Mouse (Mus musculus) lung, embryonic 16.5 days (tissue): ENCODE data around the gene B3gnt3. TPM values are rescaled to one million over a fixed set of nuclear protein-coding genes. Genes with fewer than 3 reads are reported as not detected.
"Not testable (repeated sequence)": the region's sequence is repeated elsewhere in the genome, so short reads cannot be mapped to it uniquely, and the experiment has no call there.

Experiments used
- ATAC-seq: fragments of 200-750 bp; cut with Nextera tagmentation; 2 replicates; pipeline ENCODE4 v1.8.0; 2017; ENCODE audit warnings: low read depth, mild to moderate bottlenecking, moderate library complexity
- H3K27ac ChIP-seq: fragments of 300-500 bp; sonication (generic); 2 replicates; pipeline ENCODE4 v1.5.1; 2014; ENCODE audit warnings: mild to moderate bottlenecking, control low read depth, low read length
- H3K27me3 ChIP-seq: fragments of 300-500 bp; sonication (generic); 2 replicates; pipeline ENCODE4 v1.6.1; 2014; ENCODE audit warnings: low read depth, low read length, mixed read lengths; ENCODE audit not compliant: control insufficient read depth, insufficient read depth
- H3K36me3 ChIP-seq: fragments of 300-500 bp; sonication (generic); 2 replicates; pipeline ENCODE4 v1.6.1; 2014; ENCODE audit warnings: low read length; ENCODE audit not compliant: control insufficient read depth, insufficient read depth
- H3K4me1 ChIP-seq: fragments of 300-500 bp; sonication (generic); replicated peaks from 2 replicates; pipeline ENCODE4 v1.6.1; 2014; ENCODE audit warnings: low read length, mixed read lengths; ENCODE audit not compliant: control insufficient read depth, insufficient read depth
- H3K4me2 ChIP-seq: fragments of 300-500 bp; sonication (generic); 2 replicates; pipeline ENCODE4 v1.6.1; 2014; ENCODE audit warnings: low read depth, low read length, control low read depth
- H3K4me3 ChIP-seq: fragments of 300-500 bp; sonication (generic); 2 replicates; pipeline ENCODE4 v1.5.1; 2014; ENCODE audit warnings: mild to moderate bottlenecking, low read length, control low read depth
- H3K9ac ChIP-seq: fragments of 300-500 bp; sonication (generic); 2 replicates; pipeline ENCODE4 v1.6.1; 2014; ENCODE audit warnings: low read length, control low read depth
- H3K9me3 ChIP-seq: fragments of 300-500 bp; sonication (generic); 2 replicates; pipeline ENCODE4 v1.6.1; 2016; ENCODE audit warnings: low read length; ENCODE audit not compliant: control insufficient read depth
- WGBS: fragments of 180-500 bp; shearing (Covaris S2); extraction: QIAGEN DNeasy Blood & Tissue Kit; methylation state at CpG from one replicate; pipeline ENCODE4 v1.1.7; 2014; 5-methylcytosine and 5-hydroxymethylcytosine counted together
- polyA plus RNA-seq: library from polyadenylated mRNA; unstranded; fragments of >200 nt; fragmentation: Nextera tagmentation; extraction: Ambion mirVana; gene quantifications from 2 replicates; pipeline ENCODE4 v1.2.1, GENCODE M21; 2015

The B3gnt3 gene
- polyA plus RNA-seq, 1 experiment from 2014 or later, result 4.6 TPM

DNA sequence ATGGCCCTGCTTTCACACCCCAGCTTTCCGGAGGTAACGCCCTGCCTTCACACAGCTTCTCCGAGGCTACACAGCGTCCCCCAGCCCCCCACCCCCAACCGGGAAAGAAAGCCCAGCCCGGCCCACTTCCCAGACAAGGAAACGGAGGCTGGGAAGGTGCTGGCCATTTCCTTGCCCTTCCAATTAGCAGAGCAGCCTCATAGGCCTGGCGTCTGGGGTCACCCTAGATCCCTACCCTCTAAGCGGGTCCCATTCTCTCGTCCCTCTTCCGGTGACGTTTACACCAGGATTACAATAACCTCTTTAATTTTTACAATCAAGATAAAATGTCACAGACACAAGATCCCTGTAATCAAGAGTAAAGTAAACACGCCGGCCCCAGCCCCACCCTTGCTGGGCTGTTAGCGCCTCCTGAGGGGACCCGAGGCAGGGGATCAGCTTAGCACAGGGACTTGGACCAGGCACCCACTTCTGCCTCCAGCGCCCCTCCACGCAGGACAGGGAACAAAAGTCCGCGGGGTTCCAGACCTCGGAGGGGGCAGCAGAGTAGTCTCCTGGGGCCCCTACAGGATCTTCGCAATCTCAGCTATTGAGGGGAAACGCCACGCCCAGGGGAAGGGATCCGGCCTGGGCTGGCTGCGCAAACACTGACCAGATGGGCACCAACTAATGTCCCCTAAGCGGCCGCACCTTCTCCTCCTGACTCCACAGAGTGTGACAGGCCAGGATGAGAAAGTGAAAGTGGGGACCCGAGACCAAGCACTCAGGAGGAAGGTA is 908 bp downstream of the B3gnt3 start:
- Histone ChIP-seq H3K36me3 (no peaks in the 10 kb centered on the region), H3K27ac (no peak overlapping the region), H3K9ac (peak overlapping the region; percentile 56), H3K4me1 (peaks cover 7% of the 10 kb centered on the region; the same call in 1 of the 2 replicates), H3K27me3 (peaks cover 31% of the 10 kb centered on the region), H3K4me3 (peak overlapping the region; percentile 38), H3K4me2 (peak overlapping the region; percentile 52), H3K9me3 (no peaks in the 10 kb centered on the region)
- WGBS, result 6% methylated on average over 29 of the region's 29 CpGs
- ATAC-seq, result peak; percentile 45; the same call in 1 of the 2 replicates

DNA sequence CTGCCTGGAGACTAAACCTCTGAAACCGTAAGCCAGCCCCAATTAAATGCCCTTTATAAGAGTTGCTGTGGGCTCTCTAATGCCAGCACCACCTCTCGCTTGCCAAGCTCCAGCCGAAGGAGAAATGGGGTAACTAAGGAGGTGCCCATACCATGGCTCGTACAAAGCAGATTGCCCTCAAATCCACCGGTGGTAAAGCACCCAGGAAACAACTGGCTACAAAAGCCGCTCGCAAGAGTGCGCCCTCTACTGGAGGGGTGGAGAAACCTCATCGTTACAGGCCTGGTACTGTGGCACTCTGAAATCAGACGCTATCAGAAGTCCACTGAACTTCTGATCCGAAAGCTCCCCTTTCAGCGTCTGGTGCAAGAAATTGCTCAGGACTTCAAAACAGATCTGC is 6.1 kb downstream of the B3gnt3 start:
- H3K9ac ChIP-seq, H3K4me2 ChIP-seq, H3K27ac ChIP-seq, H3K4me3 ChIP-seq, H3K9me3 ChIP-seq, H3K36me3 ChIP-seq, H3K4me1 ChIP-seq, ATAC-seq: not testable (repeated sequence)
- peaks cover 66% of the 10 kb centered on the region for H3K27me3 ChIP-seq
- WGBS, result 63% methylated on average over 12 of the region's 12 CpGs

DNA sequence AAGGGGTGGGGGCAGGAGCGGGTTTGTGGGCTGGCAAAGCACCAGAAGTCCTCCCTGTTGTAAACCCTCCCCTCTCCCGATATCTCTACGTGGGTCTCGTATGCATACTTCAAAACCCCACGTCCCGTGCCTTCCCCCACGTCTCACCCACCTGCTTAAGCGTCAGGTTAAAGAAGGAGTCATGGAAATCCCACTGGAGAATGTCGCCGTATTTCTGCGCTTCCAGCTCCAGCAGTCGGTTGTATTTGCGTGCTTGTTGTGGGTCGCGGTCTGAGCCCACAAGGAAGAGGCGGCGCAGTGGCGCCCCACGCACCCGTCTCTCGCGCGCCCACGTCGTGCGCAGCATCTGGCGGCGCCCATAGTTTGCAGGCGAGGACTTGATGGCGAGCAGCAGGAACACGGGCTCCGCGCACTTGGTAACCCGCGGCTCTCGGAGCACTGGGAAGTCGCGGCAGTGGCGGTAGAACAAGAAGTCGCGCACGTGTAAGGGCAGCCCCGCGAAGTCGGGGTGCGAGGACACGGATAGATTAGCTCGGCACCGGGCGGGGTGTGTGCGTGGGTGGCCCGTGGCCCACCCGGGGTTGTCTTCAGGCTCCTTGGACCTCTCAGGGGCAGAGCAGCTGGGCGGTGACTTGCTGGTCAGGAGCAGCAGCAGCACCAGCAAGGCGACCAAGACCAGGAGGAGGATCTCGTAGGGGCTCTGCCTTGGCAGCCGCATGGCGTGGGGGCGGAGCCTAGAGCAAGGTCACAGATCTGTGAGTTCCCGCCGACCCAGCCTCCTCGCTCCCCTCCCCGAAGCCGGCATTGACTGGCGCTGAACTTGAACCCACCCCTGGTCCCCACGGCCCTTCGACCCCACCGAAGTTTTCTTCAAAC is 8.2 kb downstream of the B3gnt3 start:
- H3K36me3 ChIP-seq, result no peaks in the 10 kb centered on the region
- WGBS, result 10% methylated on average over 68 of the region's 68 CpGs
- peak overlapping the region; percentile 9; the same call in 1 of the 2 replicates for H3K4me2 ChIP-seq
- no peak for ATAC-seq
- no peak overlapping the region for H3K9ac ChIP-seq
- no peaks in the 10 kb centered on the region; the same call in 1 of the 2 replicates for H3K9me3 ChIP-seq
- peaks cover 74% of the 10 kb centered on the region for H3K27me3 ChIP-seq
- no peak overlapping the region for H3K27ac ChIP-seq
- H3K4me3 ChIP-seq, result peak overlapping the region; percentile 18; the same call in 1 of the 2 replicates
- peaks cover 7% of the 10 kb centered on the region; the same call in 1 of the 2 replicates for H3K4me1 ChIP-seq

DNA sequence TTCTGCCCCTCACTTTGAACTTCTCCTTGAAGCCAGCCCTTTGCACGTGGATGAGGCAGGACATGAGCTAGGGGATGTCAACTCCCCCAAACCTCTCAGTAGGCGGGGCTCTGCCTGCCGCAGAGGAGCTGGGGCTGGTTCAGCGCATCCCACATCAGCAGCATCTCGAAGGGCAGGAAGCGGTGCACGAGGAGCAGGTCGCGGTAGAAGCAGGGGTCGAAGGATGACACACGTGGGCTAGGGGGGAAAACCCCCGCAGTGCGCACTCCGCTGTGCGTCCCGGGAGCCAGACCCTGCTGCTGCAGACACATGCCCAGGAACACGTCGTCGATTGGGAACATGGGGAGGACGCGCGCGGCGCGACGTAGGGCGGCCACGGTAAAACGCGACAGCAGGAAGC is 9.1 kb downstream of the B3gnt3 start:
- H3K27ac ChIP-seq, result no peak overlapping the region
- H3K4me1 ChIP-seq, result peaks cover 7% of the 10 kb centered on the region; the same call in 1 of the 2 replicates
- H3K27me3 ChIP-seq, result peaks cover 82% of the 10 kb centered on the region
- no peak overlapping the region for H3K4me3 ChIP-seq
- H3K36me3 ChIP-seq, result no peaks in the 10 kb centered on the region
- H3K4me2 ChIP-seq, result no peak overlapping the region
- no peak for ATAC-seq
- H3K9ac ChIP-seq, result no peak overlapping the region
- 6% methylated on average over 30 of the region's 30 CpGs for WGBS
- H3K9me3 ChIP-seq, result no peaks in the 10 kb centered on the region; the same call in 1 of the 2 replicates

DNA sequence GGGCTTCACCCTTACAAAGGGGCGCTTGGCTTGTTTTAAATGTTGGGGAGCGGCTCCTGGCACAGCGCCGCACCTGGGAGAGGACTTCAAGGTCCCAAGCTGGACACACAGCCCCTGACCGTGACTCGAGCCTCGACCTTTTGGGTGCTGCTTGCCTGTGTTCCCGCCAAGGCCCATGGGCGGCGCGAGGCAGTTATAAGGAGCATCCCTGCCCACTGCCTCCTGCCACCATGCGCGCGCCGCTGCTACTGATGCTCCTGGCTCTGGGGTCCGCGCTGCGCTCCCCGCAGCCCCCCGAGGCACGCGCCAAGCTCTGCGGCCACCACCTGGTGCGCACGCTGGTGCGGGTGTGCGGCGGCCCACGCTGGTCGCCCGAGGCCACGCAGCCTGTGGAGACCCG is 12.6 kb downstream of the B3gnt3 start, which contains the start of gene Insl3:
TSS of gene Insl3 (plus strand) at position 187 of the 400 bp plus-strand sequence.
- Histone ChIP-seq H3K27ac (no peak within 1 kb of the TSS), H3K9ac (no peak within 1 kb of the TSS), H3K4me2 (no peak within 1 kb of the TSS), H3K4me3 (no peak within 1 kb of the TSS), H3K36me3 (no peaks in the 10 kb centered on the region), H3K4me1 (peaks cover 19% of the 10 kb centered on the region), H3K9me3 (no peaks in the 10 kb centered on the region; the same call in 1 of the 2 replicates), H3K27me3 (peaks cover 100% of the 10 kb centered on the region)
- no peak for ATAC-seq
- 13% methylated on average over 31 of the region's 33 CpGs for WGBS

DNA sequence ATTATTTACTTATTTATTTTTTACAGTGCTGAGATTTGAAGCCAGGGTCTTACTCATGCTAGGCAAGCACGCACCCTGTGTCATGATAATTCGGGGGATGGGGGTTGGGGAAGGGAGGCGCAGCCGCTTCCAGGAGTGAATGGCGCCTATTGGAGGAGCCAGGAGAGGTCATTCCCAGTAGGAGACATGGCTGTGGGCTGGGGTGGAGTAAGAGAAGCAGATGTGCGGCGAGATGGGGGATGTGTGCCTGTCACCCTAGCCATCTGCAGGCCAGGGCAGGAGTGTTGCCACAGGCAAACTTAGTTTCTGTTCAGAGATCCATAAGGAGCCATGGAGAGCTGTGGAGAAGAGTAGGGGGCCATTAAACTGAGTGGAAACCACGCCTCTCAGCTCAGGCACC is 14.0 kb downstream of the B3gnt3 start:
- no peak overlapping the region for H3K27ac ChIP-seq
- no peak overlapping the region for H3K4me2 ChIP-seq
- peaks cover 12% of the 10 kb centered on the region for H3K4me1 ChIP-seq
- 14% methylated on average over 8 of the region's 8 CpGs for WGBS
- H3K9ac ChIP-seq, result no peak overlapping the region
- peaks cover 100% of the 10 kb centered on the region for H3K27me3 ChIP-seq
- no peaks in the 10 kb centered on the region for H3K36me3 ChIP-seq
- ATAC-seq, result no peak
- no peaks in the 10 kb centered on the region for H3K9me3 ChIP-seq
- H3K4me3 ChIP-seq, result no peak overlapping the region

DNA sequence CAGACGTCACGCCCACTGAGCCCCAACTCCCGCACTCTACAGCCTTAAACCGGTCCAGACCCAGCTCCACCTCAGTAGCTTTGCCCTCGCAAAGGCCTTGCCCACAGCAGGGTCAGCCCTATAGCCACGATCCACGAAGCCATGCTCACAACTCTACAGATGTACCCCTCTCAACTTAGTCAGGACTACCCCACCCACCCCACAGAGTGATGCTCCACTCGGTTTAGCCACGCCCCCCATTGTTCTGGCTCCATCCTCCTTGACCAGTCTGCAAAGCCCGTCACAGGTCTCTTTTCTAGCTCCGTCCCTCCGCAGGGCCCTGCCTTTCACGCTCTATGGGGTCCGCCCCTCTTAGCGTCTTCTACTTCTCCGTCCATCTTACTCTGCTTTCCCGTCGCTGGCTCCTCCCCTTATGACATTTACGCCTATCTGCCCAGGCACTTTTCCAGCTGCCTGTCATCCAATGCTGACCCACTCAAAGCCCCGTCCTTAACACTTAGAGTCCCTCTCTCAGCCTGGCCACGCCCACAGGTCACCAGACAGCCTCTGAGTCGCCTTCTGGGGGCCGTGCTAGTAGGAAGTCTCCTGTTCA is 15.3 kb downstream of the B3gnt3 start:
- Histone ChIP-seq H3K4me3 (peak overlapping the region; percentile 32), H3K4me1 (peaks cover 12% of the 10 kb centered on the region), H3K27ac (no peak overlapping the region), H3K27me3 (peaks cover 100% of the 10 kb centered on the region), H3K9ac (no peak overlapping the region), H3K9me3 (no peaks in the 10 kb centered on the region), H3K4me2 (peak overlapping the region; percentile 51), H3K36me3 (no peaks in the 10 kb centered on the region)
- 7% methylated on average over 23 of the region's 23 CpGs for WGBS
- ATAC-seq, result peak; percentile 75

DNA sequence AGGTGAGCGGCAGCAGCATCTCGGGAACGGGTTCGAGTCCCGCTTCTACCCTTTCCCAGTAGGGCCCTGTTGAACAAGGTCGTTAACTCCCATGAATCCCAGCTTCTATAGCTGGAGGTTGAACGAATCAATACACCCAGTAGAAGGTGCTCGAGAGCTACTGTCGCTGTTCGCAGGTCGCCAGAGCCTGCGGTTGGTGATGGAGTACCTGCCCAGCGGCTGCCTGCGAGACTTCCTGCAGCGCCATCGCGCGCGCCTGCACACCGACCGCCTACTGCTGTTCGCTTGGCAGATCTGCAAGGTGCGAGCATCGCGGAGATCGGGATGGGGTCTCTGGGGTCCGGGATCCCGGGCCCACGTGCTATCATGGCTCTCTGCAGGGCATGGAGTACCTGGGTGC is 16.0 kb downstream of the B3gnt3 start:
- no peaks in the 10 kb centered on the region for H3K9me3 ChIP-seq
- H3K4me3 ChIP-seq, result peak overlapping the region; percentile 32
- no peaks in the 10 kb centered on the region for H3K36me3 ChIP-seq
- H3K27me3 ChIP-seq, result peaks cover 100% of the 10 kb centered on the region
- 9% methylated on average over 29 of the region's 29 CpGs for WGBS
- no peak for ATAC-seq
- H3K4me1 ChIP-seq, result peaks cover 13% of the 10 kb centered on the region
- peak overlapping the region; percentile 51 for H3K4me2 ChIP-seq
- no peak overlapping the region for H3K27ac ChIP-seq
- H3K9ac ChIP-seq, result no peak overlapping the region

DNA sequence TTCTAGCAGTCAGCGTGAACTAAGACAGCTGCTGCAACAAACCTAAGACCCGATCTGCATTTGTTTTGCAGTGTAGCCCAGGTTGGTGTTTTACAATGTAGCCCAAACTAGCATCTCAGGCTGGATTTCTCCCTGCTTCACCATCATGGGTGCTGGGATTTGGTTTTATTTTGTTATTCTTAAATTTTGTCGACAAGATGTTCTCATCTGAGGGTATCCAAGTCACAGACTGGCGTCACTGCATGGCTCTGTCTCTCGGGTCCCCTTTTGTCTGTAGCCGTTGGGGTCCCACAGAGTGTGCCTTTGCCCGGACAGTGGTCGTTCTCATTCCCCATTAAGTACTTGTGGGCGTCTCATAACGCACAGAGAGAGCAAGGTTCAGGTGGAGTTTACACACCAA is 16.9 kb downstream of the B3gnt3 start:
- Histone ChIP-seq H3K4me3 (no peak overlapping the region), H3K4me1 (peaks cover 17% of the 10 kb centered on the region), H3K9ac (no peak overlapping the region), H3K9me3 (no peaks in the 10 kb centered on the region), H3K4me2 (no peak overlapping the region), H3K27ac (no peak overlapping the region), H3K27me3 (peaks cover 99% of the 10 kb centered on the region), H3K36me3 (no peaks in the 10 kb centered on the region)
- no peak for ATAC-seq
- 27% methylated on average over 10 of the region's 10 CpGs for WGBS
